Comparison of ENCODE assay signal across 8 mouse cellular contexts in genomic region chr7:19359892-19360641, GRCm38 (mm10). TPM values are rescaled to one million over a fixed set of nuclear protein-coding genes. Genes with fewer than 3 reads are reported as not detected.
DNase-seq lines count a peak whose midpoint lies in the region; ATAC-seq lines count a peak whose summit lies in the region.

No protein-coding gene starts in this region.

- peaks cover 22% of the 10 kb centered on the region for H3K4me1 ChIP-seq in intestine, embryonic 14.5 days (replicated peaks; ENCODE audit: control insufficient read depth, insufficient read depth, low read length)

- peak overlapping the region; percentile 98 for H3K4me2 ChIP-seq in intestine, embryonic 14.5 days (ENCODE audit: low read length)

- H3K9ac ChIP-seq in intestine, embryonic 14.5 days (ENCODE audit: low read length): peak overlapping the region; percentile 64

- H3K36me3 ChIP-seq in intestine, embryonic 14.5 days (ENCODE audit: control insufficient read depth, insufficient read depth, low read length): peaks cover 26% of the 10 kb centered on the region

- intact Hi-C loops in left cerebral cortex, postnatal 4 days (cut with DNase I): no loop called here

- no peaks in the 10 kb centered on the region for H3K27me3 ChIP-seq in intestine, embryonic 14.5 days (replicated peaks; ENCODE audit: control insufficient read depth, insufficient read depth, low read length)

- ATAC-seq in intestine, embryonic 14.5 days (replicated peaks; ENCODE audit: low FRiP score, low TSS enrichment, low read depth): peak; percentile 74

- H3K27ac ChIP-seq in intestine, embryonic 14.5 days (ENCODE audit: low read depth): peak overlapping the region; percentile 78

- no peaks in the 10 kb centered on the region for H3K9me3 ChIP-seq in intestine, embryonic 14.5 days (ENCODE audit: control insufficient read depth, low read length)

- DNase-seq in urinary bladder, adult 18-20 months (ENCODE audit: low spot score in 2 of 2): peak; percentile 83 to 87
- no peak for DNase-seq in urinary bladder, postnatal 10 days (ENCODE audit: low spot score)
- DNase-seq in embryo, embryonic 9.5 days (ENCODE audit: extremely low spot score): peak; percentile 91
- DNase-seq in gastrocnemius, postnatal 25 days: peak; percentile 72
- peak; percentile 80 for DNase-seq in intestine, embryonic 14.5 days (ENCODE audit: low spot score)
- DNase-seq in left cerebral cortex, postnatal 4 days: peak; percentile 57
- DNase-seq in mesoderm, embryonic 11.5 days (ENCODE audit: low read depth, low spot score): peak; percentile 83
- DNase-seq in spleen, postnatal 14 days (ENCODE audit: low spot score in 2 of 2): peak; percentile 52 to 55

- WGBS in intestine, embryonic 14.5 days: under 1% methylated on average over 45 of the region's 45 CpGs

- H3K4me3 ChIP-seq in intestine, embryonic 14.5 days (ENCODE audit: low read depth, low read length): peak overlapping the region; percentile 71

RNA-seq across cellular contexts. Expression of gene Ppp1r13l, which starts 0.5 kb away (rescaled TPM):
- 1 to 10 TPM; 2.6 TPM for total RNA-seq in gastrocnemius, postnatal 25 days (2021)
- polyA plus RNA-seq in intestine, embryonic 14.5 days (2014; fragmentation: Nextera tagmentation; extraction: Ambion mirVana): 4.4 and 4.9 TPM in 2 replicates
- 1 to 10 TPM; 6.0 to 6.4 TPM for total RNA-seq in left cerebral cortex, postnatal 4 days (2021)

RNA-seq across cellular contexts. Expression of gene Cd3eap, which starts 0.8 kb away (rescaled TPM):
- total RNA-seq in gastrocnemius, postnatal 25 days (2021): 10 to 100 TPM in 1 of 2 experiments, 1 to 10 TPM in 1; 8.5 to 10.1 TPM
- 23.9 and 25.8 TPM in 2 replicates for polyA plus RNA-seq in intestine, embryonic 14.5 days (2014; fragmentation: Nextera tagmentation; extraction: Ambion mirVana)
- 10 to 100 TPM; 15.9 to 18.7 TPM for total RNA-seq in left cerebral cortex, postnatal 4 days (2021)

RNA-seq across cellular contexts. Expression of gene Ercc1, which starts 15.5 kb away (rescaled TPM):
- 10 to 100 TPM; 21.5 to 25.4 TPM for total RNA-seq in gastrocnemius, postnatal 25 days (2021)
- 71.8 and 82.9 TPM in 2 replicates for polyA plus RNA-seq in intestine, embryonic 14.5 days (2014; fragmentation: Nextera tagmentation; extraction: Ambion mirVana)
- total RNA-seq in left cerebral cortex, postnatal 4 days (2021): 10 to 100 TPM; 60.1 to 70.9 TPM

RNA-seq across cellular contexts. Expression of gene Ercc2, which starts 21.7 kb away (rescaled TPM):
- 1 to 10 TPM; 7.8 to 8.8 TPM for total RNA-seq in gastrocnemius, postnatal 25 days (2021)
- 11.3 and 13.3 TPM in 2 replicates for polyA plus RNA-seq in intestine, embryonic 14.5 days (2014; fragmentation: Nextera tagmentation; extraction: Ambion mirVana)
- total RNA-seq in left cerebral cortex, postnatal 4 days (2021): 10 to 100 TPM; 46.1 to 62.8 TPM

RNA-seq across cellular contexts. Expression of gene Klc3, which starts 43.8 kb away (rescaled TPM):
- total RNA-seq in gastrocnemius, postnatal 25 days (2021): under 1 TPM in 1 of 2 experiments, not detected in 1; 0.43 TPM
- polyA plus RNA-seq in intestine, embryonic 14.5 days (2014; fragmentation: Nextera tagmentation; extraction: Ambion mirVana): 2.4 and 3.4 TPM in 2 replicates
- total RNA-seq in left cerebral cortex, postnatal 4 days (2021): 1 to 10 TPM; 1.2 to 1.3 TPM
